Mouse (Mus musculus) E14TG2a.4 (cell line): ENCODE measurements at regions not wholly inside any gene's neighbourhood (a gene's known extent, or its start where the extent isn't known, plus 50 kb on each side); places are given as distances from the start of the nearest gene placed in this dataset.
A peak's percentile ranks its signal among the peaks of the same experiment; 100 is the strongest.

Experiments used
- H3K27me3 ChIP-seq: 2 replicates; pipeline ENCODE4 v1.6.1; 2014; ENCODE audit warnings: low read length, control low read depth; ENCODE audit not compliant: insufficient read depth
- H3K36me3 ChIP-seq: 2 replicates; pipeline ENCODE4 v1.6.1; 2014; ENCODE audit warnings: low read length, control low read depth; ENCODE audit not compliant: insufficient read depth
- H3K4me1 ChIP-seq: replicated peaks from 2 replicates; pipeline ENCODE4 v1.6.1; 2014; ENCODE audit warnings: low read depth, low read length, control low read depth
- H3K4me3 ChIP-seq: replicated peaks from 2 replicates; pipeline ENCODE4 v1.5.1; 2014; ENCODE audit warnings: mild to moderate bottlenecking, low read length
- H3K9me3 ChIP-seq: 2 replicates; pipeline ENCODE4 v1.6.1; 2014; ENCODE audit warnings: low read length, control low read depth
- CTCF ChIP-seq: conservative IDR thresholded peaks from 2 replicates; pipeline ENCODE4 v1.5.1; 2014; ENCODE audit warnings: low read length
- NANOG ChIP-seq: IDR thresholded peaks from 2 replicates; pipeline ENCODE4 v1.6.1; 2014; ENCODE audit warnings: borderline replicate concordance, low read length, mixed read lengths
- POU5F1 ChIP-seq: IDR thresholded peaks from 2 replicates; pipeline ENCODE4 v1.6.1; 2014; ENCODE audit warnings: low read length, borderline replicate concordance

- no peaks in the 10 kb centered on the region for H3K4me1 ChIP-seq
- no peak overlapping the region for H3K4me3 ChIP-seq
- no peak for TF ChIP-seq CTCF
- TF ChIP-seq POU5F1 = no peak
- TF ChIP-seq NANOG = no peak
- no peaks in the 10 kb centered on the region for H3K36me3 ChIP-seq
- no peaks in the 10 kb centered on the region for H3K9me3 ChIP-seq
- H3K27me3 ChIP-seq = no peaks in the 10 kb centered on the region
These were observed 64.0 kb downstream of the Slitrk5 start for GRCm38 (mm10) chr14:111738943-111739342.

GRCm38 (mm10) chr14:111763616-111764015 lies 88.7 kb downstream of the Slitrk5 start:
- no peaks in the 10 kb centered on the region for H3K9me3 ChIP-seq
- H3K4me3 ChIP-seq = no peak overlapping the region
- H3K36me3 ChIP-seq = no peaks in the 10 kb centered on the region
- TF ChIP-seq CTCF = no peak
- TF ChIP-seq NANOG = no peak
- no peak for TF ChIP-seq POU5F1
- no peaks in the 10 kb centered on the region for H3K4me1 ChIP-seq
- H3K27me3 ChIP-seq = no peaks in the 10 kb centered on the region

- H3K4me3 ChIP-seq = no peak overlapping the region
- H3K27me3 ChIP-seq = no peaks in the 10 kb centered on the region
- H3K4me1 ChIP-seq = no peaks in the 10 kb centered on the region
- no peaks in the 10 kb centered on the region for H3K36me3 ChIP-seq
- peaks cover 3% of the 10 kb centered on the region; the same call in 1 of the 2 replicates for H3K9me3 ChIP-seq
- TF ChIP-seq NANOG (no peak), CTCF (peak; percentile 23)
These were observed 103.3 kb downstream of the Slitrk5 start for GRCm38 (mm10) chr14:111778152-111778551.

- no peaks in the 10 kb centered on the region for H3K27me3 ChIP-seq
- H3K9me3 ChIP-seq = no peaks in the 10 kb centered on the region
- H3K36me3 ChIP-seq = no peaks in the 10 kb centered on the region
- TF ChIP-seq POU5F1 = no peak
- TF ChIP-seq CTCF = no peak
- no peak for TF ChIP-seq NANOG
- no peak overlapping the region for H3K4me3 ChIP-seq
- no peaks in the 10 kb centered on the region for H3K4me1 ChIP-seq
These were observed 133.1 kb downstream of the Slitrk5 start for GRCm38 (mm10) chr14:111808025-111808424.

GRCm38 (mm10) chr14:111809871-111810270 lies 135.0 kb downstream of the Slitrk5 start:
- no peak overlapping the region for H3K4me3 ChIP-seq
- no peaks in the 10 kb centered on the region for H3K4me1 ChIP-seq
- H3K9me3 ChIP-seq = no peaks in the 10 kb centered on the region
- TF ChIP-seq NANOG (no peak), POU5F1 (no peak), CTCF (no peak)
- no peaks in the 10 kb centered on the region for H3K36me3 ChIP-seq
- H3K27me3 ChIP-seq = no peaks in the 10 kb centered on the region

GRCm38 (mm10) chr14:111822047-111822730 lies 147.3 kb downstream of the Slitrk5 start:
- H3K9me3 ChIP-seq = no peaks in the 10 kb centered on the region
- TF ChIP-seq CTCF = no peak
- no peak for TF ChIP-seq NANOG
- no peak for TF ChIP-seq POU5F1

More at GRCm38 (mm10) chr14:111822047-111822730, 147.3 kb downstream of the Slitrk5 start:
- H3K27me3 ChIP-seq = no peaks in the 10 kb centered on the region
- H3K4me3 ChIP-seq = no peak overlapping the region
- H3K36me3 ChIP-seq = no peaks in the 10 kb centered on the region
- H3K4me1 ChIP-seq = no peaks in the 10 kb centered on the region
